Mouse (Mus musculus): ENCODE measurements around the gene Tmtc1.

The Tmtc1 gene

DNA sequence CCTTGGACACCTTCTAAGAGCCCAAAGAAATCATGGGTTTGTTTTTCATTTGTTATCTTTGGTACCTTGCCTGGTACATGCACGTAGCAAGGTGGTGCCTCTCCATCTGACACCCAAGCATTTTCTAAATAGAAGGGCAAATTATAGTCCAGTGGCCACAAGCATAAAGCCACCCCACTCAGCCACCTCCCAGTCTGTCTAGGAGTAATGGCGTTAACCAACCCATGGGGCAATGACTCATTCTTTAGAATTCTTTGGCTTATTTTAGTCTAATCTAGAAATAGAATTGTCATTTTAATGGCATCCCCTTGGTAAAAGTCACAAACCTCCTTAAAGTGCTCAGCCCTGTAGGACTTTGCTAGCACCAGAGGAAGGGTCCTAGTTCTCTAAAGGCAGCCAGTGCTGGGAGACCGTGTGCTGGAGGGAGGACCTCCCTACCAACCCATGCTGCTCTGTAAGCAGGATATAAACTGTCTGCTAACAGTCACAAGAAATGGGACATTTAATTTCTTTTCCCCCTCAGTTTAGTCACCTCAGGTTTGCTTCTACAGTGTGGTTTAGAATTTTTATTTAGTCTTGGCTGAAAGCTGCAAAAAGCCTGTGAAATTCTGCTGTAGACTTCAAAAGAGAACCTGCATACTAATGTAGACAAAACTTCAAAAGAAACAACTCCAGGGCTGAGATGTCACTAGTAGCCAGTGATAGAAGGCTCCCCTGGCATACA is 209.9 kb downstream of the Tmtc1 start:
- no peak for DNase-seq

DNA sequence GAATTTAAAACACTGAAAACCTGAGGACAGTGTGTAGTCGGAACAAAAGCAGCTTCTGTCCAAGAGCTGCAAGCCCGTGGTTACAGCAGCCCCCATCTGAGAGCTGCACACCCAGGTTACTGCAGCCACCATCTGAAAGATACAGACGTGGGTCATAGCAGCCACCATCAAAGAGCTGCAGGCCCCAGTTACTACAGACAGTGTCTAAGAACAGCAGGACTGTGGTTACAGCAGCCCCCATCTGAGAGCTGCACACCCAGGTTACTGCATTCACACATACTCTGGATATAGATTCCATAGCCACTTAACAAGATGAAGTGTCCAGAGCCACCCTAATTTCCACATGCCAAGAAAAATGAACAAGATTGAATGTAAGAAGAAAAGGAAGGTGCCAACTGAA is 216.6 kb downstream of the Tmtc1 start:
- no peak for DNase-seq

DNA sequence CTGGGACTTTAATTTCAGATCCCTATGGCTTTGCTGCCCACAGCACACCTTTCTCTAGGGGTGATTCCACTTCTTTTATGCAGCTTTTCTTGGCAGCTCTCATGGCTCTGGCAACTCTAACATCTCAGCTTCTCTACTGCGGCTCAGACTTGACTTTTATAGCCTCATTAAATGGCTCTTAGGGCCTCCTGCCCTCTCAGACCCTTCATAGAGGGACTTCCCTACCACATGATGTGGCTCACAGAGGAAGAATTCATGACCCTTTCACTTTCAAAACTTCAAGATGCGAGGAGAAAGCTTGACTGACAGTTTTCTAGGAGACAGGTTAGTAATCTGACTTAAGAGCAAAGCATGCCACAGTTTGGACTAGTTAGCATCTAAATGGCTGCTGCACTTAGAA is 221.5 kb downstream of the Tmtc1 start:
- no peak for DNase-seq

DNA sequence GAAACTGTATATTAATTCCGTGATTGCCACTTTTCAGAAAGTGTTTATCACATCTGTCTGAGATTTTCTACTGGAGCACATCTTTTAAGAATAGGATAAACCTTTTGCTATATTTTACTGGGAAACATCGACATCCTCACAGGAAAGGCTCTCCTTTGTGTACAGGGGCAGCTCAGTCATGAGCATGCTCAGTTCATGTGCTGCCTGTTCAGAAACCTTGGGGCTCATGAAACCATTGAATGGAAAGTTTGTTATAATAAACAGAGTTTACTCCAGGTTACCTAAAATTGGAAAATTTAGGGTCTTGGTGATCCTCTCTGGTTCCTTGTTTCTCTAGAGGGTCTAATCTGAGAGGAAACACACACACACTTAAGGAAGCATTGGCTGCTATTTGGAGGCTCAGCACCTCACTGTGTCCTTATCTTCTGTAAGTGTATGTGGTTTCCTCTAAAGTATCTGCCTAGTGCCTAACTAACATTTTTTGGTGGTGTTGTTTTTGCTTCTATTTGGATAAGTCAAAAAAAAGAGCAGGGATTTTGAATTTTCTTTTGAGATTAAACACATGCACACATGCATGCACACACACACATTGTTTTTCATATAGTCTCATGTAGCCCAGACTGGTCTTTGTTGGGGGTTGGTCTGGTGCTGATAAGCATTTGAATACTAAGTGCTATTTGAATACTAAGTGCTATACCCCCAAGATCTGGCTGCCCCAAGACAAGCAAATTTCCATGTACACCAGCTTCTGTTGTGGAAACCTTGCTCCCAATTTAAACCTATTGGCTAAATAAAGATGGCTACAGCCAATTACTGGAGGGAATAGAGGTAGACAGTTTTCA is 225.7 kb downstream of the Tmtc1 start:
- no peak for DNase-seq

DNA sequence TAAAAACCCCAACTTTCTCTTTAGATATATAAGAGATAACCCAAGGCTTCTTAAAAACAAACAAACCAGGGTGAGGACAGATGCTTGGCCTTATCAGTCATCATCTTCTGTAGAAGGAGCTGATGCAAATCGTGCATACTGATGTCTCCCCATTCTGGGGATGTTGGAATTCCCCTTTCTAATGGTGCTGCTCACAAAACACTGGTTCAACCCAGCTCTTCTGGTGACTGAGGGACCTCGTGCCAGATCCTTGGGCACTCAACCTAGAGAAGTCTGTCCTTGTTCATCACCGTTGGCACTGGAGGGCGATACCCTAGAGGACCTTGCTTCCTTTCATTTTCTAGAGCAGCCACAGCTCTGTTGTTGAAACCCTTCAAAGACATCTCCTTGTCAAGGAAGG is 227.4 kb downstream of the Tmtc1 start:
- no peak for DNase-seq

DNA sequence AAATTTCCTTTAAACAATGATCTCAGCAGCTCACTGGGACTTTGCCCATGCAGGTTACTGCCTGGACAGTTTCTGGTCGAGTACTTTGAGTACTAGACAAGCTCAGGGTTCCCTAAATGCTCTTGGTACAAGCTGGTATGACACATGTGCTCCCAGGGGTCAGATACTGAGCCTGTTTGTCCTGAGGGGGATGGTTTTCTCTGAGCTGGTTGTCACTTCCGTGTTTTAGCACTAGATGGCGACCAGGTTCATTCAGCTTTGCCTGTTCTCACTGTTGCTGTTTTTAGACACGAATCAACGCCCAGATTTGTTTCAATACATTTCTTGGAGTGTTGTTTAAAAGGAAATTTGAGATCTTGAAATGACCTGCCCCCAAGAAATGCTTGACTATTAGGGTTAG is 229.4 kb downstream of the Tmtc1 start:
- DNase-seq: peak; percentile 65

DNA sequence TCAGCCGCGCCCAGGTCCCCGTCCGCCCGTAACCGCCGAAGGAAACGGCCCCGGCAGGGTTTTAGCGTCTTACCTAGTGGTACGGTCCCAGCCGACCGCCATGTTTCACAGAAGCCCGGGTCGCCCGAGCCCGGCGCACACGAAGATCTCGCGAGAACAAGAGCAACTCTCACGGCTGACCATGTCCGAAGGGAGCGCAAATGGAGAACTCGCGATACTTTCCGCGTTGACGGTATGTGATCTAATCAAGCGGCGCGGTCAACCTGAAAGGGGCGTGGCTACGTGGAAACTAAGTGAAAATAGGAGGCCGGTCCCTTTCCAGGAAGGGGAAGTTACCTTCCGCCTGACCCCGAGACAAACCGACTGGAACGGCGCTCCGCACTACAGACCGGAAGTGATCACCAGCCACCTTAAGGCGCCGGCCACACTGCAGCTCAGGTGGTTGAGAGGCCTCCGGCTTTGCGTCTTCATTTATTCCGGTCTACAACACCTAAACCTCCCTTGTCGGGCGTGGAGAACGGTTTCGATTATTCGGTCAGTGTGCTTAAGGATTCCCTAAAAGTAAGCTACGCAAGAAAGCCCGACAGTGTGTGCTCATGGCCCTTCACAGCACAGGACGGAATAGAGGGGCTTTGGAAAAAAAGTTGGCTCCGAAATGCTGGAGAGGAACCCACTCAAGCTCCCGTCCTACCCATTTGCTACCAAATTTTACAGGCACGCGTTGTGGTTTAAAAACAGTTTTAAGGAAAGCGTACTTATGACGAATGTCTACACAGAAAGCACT is 232.1 kb downstream of the Tmtc1 start, which contains the start of gene Ergic2:
Gene Ergic2, minus strand, starts transcription at position 478 of the 784 bp plus-strand sequence.
- DNase-seq: peak; percentile 98

DNA sequence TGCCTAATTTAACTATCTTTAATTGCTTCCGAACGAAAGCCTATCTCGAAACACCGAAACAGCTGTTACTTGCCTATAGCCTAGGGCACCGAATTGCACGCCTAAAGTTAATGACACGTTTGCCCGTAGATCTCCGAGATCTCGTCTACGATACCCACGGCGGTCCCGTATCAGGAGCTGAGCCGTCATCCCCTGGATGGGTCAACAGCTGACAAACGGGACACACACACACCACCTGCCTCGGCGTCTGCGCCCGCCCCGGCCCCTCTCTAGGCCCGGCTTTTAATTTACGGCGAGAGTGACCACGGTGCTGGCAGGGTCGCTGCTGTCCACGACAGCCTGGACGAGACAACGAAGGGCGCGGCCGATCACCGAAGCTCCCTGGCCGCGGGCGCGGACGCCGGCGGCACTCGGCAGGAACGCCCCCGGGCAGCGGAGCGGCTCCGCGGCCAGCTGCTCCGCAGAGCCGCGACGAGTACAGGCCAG is 232.8 kb downstream of the Tmtc1 start:
- DNase-seq: no peak

DNA sequence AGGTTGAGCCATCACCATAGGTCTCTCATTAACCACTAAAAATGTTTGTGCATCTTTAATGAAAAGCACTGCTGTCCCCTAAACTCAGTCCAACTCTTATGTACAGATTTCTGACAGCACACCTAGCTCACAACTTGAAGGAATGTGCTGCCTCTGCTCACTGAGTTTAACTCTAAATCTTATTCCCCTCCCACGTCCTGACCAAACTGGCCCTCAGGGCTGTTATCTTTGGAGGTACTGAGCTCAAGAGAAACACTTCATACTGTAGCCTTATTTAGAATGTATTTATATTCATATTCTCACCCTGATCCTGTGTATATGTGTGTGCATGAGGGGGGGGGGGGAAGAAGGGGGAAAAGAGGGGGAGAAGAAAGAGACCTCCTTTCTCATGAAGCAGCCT is 236.7 kb downstream of the Tmtc1 start:
- no peak for DNase-seq

DNA sequence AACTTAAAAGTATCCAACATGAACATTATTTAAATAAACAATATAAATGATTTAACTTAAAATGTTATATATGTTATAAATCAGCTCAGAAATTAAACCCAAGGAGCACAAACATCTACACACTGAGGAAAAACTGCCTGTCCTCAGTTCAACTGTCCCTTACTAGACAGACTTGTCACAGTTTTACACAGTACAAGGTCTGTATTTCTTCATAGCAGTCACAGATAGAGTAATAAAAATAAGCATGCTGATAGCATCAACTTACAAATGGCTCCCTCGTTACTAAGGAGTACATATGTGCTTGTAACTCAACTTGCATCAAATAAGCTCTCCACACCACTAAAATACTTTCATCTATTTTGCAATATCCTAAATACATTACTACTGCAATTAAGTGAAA is 239.1 kb downstream of the Tmtc1 start:
- DNase-seq: no peak

DNA sequence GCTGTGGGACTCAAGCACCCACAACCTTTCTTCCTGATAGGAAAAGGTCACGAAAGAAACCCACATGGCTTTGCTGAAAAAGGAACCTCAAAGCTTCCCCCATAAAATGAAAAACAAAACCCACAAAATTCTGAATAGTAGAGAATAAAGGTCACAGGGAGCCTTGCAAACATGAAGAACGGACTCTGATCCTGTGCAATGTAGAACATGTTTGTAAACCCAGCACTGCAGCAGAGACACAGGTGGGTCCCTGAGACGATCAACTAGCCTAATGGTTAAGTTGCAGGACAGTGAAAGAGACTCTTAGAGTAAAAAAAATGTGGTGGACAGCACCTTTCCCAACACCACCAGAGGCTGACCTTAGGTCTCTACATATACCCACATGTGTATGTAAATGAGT is 244.5 kb downstream of the Tmtc1 start:
- DNase-seq: no peak

DNA sequence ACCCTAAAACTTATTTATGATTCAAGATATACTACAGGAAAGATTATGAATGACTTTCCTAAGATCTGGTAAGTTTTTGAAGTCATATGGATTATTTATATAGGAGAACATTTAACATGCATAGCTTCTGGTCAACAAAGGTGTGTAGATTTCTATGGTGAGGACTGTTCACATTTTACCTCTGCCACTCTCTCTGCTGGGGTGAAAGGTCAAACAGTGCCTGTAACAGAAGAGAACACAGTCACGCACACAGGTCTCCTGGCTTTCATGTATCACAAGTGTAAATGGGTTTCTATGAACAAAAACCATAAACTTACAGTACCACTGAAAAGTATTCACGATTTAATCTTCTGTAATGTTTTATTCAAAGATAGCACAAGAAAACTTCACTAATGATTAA is 245.0 kb downstream of the Tmtc1 start:
- no peak for DNase-seq

DNA sequence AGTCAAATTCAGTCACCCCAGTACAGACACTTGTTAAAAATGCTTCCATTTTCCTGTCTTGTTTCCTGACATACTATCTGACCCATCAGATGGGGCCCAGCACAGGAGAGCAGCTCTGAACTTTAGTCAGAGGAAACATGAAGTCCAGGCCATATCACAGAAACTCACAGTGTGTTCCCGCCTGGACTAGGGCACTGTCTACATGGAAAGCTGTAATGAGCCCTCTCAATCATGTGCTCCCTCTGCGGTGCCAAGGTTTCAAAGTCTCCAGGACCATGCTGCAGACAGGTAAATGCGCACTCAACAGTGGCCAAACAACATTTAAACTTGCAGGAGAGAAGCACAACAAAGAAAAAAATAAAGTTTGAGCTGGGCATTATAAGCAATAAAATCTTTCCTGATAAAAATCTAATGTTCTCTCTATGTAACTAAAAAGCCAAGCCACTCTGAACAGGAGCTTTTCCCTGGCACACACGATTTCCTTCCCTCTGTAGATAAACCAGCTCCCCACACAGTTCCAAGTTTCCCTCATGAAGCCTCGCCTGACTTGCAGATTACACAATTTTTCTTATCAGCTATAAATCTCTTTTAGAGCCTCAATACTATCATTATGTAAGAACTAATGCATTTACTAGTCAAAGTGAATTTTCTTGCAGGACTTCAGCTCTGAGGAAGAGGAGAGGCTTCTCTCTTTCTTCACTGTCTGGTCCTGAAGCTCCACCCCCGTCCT is 250.1 kb downstream of the Tmtc1 start:
- DNase-seq: peak; percentile 8

DNA sequence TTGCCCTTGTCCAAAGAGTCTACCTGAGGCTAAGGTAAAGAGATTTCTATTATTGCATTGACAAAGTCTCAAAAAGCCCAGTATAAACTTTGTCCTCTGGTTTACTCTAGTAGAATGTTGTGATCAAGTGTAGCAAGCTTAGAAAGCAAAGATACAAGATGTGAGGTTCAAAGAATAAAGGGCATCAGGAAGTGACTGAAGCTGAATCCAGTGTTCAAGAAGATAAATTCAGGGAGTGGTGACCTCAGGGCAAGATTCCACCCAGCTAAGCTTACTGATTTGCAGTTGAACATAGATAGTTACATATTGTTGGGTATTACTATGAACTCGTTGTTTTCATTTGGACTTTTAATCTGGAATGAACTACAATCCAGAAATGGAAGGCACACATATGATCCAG is 258.5 kb downstream of the Tmtc1 start:
- no peak for DNase-seq
